Mouse (Mus musculus) gastrocnemius, postnatal 14 days (tissue): ENCODE data around the gene Rpl13. TPM values are rescaled to one million over a fixed set of nuclear protein-coding genes. Genes with fewer than 3 reads are reported as not detected.
A peak's percentile ranks its signal among the peaks of the same experiment; 100 is the strongest.

Source experiments
- DNase-seq: peaks from one replicate; pipeline ENCODE4 v3.0.0; 2021; ENCODE audit warnings: mixed read lengths
- intact Hi-C: fragments of 180-260 bp; cut with DNase I; formaldehyde crosslinking; loops from one replicate; pipeline ENCODE4 v1.15.1; 2025; ENCODE audit warnings: low total_unique reads
- total RNA-seq, 2 experiments: library from RNA; stranded (reverse); gene quantifications; 2 replicates each; pipeline ENCODE4 v1.2.3; 2021

Rpl13 gene
- total RNA-seq, 2 experiments from 2014 or later = 517 to 627 TPM

DNA sequence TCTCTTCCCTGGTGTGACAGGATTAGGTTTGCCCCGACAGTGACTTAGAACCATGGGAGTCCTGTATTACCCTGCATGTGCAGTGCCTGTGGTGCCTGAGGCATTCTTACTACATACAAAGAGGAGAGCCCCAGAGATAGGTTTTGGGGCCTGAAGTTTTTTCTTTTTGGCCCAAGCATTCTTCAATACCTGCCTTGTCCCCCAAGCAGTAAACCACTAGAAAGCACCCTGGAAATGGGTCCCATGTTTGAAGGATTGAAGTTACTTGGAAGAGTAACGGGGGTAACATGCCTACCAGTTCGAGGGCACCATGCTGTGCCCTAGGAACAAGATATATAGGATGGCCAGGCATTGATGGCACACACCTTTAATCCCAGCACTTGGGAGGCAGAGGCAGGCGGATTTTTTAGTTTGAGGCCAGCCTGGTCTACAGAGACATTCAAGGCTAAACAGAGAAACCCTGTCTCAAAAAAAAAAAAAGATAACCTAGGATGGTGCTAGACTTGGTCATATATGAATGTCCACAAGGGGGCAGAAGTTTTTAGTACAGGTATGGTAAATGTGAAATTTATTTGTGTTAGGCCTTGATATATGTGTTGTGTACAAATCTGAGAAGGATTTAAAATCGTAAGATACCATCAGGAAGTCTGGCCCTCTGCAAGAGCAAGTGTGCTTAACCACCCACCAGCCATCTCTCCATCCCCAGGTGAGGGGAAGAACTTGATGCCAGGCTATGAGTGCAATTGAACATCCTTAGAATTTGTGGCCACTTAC lies 3.6 kb downstream of the Rpl13 start:
- DNase-seq = no peak
- intact Hi-C loops = loop anchor here (5.0 kb wide), 1 partner anchor 97 kb away; no protein-coding TSS in a partner anchor

DNA sequence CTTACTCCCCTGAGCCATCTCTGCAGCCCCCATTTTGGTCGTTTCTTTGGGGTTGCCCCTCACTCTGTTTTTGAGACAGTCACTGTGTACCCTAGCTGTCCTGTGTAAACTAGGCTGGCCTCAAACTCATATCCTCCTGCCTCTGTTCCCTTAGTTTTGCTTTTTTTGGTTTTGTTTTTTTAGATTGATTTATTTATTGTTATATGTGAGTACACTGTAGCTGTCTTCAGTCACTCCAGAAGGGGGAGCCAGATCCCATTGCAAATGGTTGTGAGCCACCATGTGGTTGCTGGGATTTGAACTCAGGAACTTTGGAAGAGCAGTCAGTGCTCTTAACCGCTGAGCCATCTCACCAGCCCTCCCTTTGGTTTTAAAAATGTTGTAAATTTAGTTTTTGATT lies 4.4 kb downstream of the Rpl13 start:
- intact Hi-C loops = loop anchor here (5.0 kb wide), 1 partner anchor 96 kb away; no protein-coding TSS in a partner anchor

DNA sequence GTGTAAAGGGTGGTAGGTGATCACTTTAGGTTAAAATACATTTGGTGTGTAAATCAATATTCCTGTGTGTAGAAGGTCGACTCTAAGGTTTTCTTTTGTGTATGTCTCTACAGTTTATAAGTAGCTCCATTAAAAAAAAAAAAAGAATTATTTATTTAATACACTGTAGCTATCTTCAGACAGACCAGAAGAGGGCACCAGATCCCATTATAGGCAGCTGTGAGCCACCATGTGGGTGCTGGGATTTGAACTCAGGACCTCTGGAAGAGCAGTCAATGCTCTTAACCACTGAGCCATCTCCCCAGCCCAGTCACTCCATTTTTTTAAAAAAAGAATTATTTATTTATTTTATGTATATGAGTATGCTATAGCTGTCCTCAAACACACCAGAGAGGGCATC lies 5.9 kb downstream of the Rpl13 start:
- DNase-seq = no peak
- intact Hi-C loops = loop anchor here (2.0 to 5.0 kb wide), 2 partner anchors 51 to 94 kb away; partner anchors contain the start of gene Sult5a1

More for the DNA sequence above, 4.4 kb downstream of the Rpl13 start:
- DNase-seq = no peak

DNA sequence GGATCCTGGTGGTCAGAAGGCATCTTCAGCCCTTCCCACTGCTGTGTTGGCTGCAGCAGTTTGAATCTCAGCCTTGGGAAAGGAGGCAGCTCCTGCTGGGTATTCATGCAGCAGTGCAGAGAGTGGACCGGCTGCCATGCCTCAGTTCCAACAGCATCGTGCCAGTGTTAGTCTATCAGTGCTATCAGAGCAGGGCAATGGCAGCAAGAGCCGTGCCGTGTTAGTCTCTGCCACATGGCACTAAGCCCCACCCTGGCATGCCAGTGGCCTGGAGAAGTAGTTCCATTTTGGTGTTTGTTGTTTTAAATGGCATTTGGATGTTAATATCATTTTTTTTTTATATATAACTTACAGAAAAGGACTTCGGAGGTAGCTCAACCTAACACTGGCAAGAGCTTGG lies 6.8 kb downstream of the Rpl13 start:
- DNase-seq = no peak
- intact Hi-C loops = loop anchor here (2.0 to 5.0 kb wide), 2 partner anchors 50 to 93 kb away; partner anchors contain the start of gene Sult5a1

DNA sequence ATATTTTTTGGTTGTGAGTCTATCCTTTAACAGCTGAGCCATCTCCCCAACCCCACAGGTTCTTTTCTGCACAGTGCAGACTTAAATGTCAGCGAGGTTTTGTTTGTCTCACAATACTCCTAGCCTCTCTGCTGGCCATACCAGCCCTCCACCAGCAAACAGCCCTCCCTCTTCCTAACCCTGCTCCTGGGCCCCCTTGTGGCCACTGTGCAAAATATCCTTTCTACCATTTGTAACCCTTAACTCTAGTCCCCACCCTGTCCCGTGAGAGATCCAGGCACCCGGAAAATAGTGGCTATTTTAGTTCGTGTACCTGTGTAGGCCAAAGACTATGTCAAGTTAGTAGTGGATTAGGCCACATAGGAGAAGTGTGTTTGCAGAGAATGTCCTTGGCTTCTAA lies 8.5 kb downstream of the Rpl13 start:
- DNase-seq = peak; percentile 60
- intact Hi-C loops = no loop called here

DNA sequence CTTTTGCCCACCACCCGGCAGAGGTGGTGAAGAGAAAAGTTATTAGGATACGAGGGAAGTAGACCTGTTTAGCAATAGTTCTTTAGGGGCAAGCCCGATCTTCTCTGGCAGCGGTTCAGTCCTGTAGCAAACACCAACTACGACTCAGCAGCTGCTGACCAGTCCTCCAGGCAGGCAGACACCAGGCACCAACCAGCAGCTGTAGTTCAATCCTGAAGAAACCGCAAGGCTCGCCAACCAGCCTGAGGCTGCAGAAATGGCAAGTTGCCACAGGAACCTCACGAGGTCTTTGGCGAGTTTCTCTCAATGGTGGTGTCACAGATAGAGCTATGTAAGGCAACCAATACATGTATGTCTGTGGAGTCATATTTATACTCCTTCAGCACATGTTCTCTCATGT lies 10.7 kb downstream of the Rpl13 start:
- intact Hi-C loops = no loop called here

DNA sequence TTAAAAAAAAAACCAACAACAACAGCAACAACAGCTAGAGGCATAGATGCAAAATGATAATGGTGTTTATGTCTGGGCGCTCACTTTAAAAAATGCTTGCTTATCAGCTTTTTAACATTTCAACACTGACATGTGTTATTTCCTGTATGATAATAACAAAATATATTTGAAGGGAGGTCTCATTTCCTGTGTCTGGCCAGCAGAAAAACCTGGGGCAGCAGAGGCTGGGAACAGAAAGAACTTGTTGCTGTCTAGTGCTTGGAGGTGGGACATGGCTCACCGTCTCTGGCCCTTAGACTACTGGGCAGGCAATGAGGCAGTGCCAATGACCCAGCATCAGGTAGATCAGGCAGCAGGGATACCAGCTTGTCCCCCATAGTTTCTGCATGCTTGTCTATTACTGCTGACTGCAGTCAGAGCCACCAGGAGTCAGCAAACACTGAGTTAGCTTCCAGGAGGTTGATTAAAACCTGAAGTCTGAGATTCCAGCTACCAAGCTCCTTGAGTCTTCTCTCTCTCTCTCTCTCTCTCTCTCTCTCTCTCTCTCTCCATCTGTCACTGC lies 11.8 kb downstream of the Rpl13 start:
- DNase-seq = no peak
- intact Hi-C loops = no loop called here

More for the DNA sequence above, 10.7 kb downstream of the Rpl13 start:
- no peak for DNase-seq

DNA sequence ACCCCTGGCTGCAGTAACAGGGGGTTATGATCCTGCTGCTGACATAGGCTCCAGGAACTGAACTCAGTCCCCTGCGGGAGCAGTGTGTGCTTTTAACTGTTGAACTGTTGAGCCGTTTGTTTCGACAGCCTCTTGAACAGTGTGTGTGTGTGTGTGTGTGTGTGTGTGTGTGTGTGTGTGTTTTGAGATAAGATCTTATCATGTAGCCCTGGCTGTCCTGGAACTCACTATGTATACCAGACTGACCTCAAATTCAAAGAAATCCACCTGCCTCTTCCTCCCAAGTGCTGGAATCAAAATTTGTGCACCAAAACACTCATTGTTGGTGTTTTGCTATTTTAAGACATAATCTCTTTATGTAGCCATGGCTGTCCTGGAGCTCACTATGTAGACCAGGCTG lies 12.5 kb downstream of the Rpl13 start:
- no peak for DNase-seq
- intact Hi-C loops = no loop called here

DNA sequence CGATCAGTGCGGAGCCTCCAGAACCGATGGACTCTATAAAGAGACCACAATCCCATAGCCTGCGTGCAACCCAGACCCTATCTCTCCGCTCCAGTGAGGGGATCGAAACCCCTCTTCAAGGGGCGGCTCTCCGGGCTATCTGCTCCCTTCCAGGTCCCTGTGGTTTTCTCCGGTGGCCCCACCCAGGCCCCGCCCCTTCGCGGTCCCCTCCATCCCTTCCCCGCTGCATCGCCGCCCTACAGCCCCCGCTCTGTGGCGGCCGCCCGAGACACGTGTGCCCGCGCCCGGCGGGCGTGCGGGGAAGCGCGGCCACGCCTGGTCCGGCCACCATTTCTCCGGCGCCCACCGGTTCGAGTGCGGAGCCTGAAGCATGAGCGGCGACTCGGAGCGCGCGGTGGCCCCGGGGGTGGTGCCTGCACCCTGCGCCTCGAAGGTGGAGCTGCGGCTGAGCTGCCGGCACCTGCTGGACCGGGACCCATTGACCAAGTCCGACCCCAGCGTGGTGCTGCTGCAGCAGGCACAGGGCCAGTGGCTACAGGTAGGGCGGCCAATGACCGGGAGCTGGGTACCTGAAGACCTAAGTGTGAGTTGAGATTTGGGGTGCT lies 15.1 kb downstream of the Rpl13 start, which contains the start of gene Cpne7:
Gene Cpne7, plus strand, starts transcription at position 248 of the 605 bp plus-strand sequence.
- intact Hi-C loops = no loop called here
- DNase-seq = no peak

DNA sequence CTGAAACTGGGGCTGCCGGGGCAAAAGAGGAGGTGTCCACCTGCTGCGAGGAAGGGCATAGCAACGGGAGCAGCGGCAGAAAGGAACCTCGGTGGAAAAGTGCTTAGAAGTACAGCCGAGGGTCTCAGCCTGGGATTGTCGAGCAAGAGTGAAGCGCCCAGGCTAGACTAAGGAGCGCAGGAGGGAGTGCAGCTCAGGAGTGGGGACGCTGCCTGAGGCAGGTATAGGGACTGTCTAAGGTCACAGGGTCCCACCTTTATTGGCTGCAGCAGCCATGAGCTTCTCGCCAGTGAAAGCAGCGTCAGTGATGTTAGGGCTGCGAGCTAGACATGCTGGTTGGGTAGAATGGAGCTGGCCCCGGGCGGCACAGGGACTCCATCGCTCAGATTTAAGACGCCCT lies 15.6 kb downstream of the Rpl13 start:
- intact Hi-C loops = no loop called here
- no peak for DNase-seq

DNA sequence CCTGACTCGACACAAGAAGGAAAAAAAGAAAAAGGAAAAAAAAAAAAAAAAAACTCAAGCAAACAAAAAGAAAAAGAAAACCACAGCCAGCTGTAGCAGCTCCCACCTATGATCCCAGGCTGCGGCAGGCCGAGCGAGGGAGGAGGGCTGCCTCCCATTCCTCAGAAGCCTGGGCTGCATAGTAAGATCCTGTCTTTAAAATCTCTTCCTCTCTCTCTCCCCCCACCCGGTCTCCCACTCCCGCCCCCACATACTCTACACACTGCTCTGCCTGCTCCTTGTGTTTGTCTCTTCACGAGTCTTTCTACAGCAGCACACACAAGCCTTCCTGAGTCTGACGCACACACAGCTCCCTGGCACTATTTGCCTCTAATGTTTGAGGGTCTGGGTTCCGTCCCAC lies 19.9 kb downstream of the Rpl13 start:
- intact Hi-C loops = no loop called here
- no peak for DNase-seq

DNA sequence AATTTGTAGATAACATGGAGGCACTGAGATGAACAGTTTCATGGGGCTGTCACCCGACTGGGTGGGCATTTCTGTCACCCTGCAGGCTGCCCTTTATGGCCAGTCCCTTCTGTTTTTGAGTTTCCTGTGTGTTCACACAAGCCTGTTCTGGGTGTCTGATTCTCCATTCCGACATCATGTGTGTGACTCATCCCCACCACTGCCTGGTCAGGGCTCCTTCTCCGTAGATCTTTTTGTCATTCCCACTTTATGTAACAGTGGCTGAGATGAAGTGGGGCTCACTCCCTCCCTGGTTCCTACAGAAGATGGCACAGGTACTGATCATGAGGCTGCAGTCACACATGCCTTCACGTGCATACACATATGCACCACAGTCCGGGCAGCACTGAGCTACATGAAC lies 20.5 kb downstream of the Rpl13 start:
- DNase-seq = no peak
- intact Hi-C loops = no loop called here

DNA sequence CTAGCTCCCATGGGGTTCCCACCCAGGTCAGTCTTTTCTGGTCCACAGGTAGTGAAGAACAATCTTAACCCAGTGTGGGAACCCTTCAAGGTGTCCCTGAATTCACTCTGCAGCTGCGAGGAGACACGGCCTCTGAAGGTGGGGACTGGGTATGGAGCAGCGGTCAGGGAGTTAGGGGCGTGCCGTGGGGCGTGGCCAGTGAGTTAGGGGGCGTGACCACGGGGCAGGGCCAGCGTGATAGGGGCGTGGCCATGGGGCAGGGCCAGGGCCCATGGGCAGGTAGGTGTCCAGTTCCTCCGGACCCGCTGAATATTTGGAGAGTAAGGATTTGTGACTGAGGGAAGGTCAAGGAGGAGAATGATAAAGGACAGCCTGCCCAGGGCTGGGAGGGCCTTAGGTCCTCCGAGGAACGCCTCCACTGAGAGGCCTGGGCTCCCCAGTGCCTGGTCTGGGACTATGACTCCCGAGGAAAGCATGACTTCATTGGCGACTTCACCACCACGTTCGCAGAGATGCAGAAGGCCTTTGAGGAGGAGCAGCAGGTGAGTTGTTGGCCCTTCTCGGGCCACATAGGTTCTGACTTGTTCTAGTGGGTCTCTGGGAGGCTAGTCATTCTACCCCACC lies 24.2 kb downstream of the Rpl13 start:
- DNase-seq = peak; percentile 51
- intact Hi-C loops = no loop called here

DNA sequence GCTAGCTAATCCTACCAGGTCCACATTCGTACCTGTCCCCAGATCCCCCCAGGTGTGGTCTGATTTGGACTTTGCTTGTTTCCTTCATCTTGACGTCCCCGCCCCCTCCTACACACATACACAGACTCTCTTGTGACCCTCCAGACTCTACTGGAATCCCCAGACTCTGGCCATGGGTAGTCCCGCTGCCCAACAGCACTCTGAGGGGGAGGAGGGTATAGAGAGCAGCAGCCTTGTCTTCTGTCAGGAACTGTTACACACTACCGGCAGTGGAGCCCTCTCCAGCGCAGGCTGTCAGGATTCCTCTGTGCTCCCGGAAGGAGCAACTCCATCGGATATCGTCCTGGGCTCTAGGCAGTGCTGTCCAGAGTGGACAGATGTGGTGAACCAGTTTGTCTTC lies 28.9 kb downstream of the Rpl13 start:
- intact Hi-C loops = no loop called here

DNA sequence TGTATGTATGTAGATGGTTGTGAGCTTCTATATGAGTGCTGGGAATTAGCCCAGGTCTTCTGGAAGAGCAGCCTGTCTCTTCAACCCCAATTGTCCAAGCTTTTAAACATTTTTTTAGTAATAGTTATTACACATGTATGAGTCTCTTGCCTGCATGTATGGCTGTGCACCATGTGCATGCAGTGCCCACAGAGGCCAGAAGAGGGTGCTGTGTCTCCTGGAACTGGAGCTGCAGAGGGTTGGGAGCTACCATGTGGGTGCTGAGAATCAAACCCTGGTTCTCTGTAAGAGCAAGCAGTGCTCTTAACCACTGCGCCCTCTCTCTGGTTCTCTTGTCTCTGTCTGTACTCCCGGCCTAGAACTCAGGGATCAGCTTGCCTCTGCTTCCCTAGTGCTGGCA lies 30.8 kb downstream of the Rpl13 start:
- DNase-seq = no peak
- intact Hi-C loops = no loop called here

More for the DNA sequence above, 28.9 kb downstream of the Rpl13 start:
- no peak for DNase-seq

DNA sequence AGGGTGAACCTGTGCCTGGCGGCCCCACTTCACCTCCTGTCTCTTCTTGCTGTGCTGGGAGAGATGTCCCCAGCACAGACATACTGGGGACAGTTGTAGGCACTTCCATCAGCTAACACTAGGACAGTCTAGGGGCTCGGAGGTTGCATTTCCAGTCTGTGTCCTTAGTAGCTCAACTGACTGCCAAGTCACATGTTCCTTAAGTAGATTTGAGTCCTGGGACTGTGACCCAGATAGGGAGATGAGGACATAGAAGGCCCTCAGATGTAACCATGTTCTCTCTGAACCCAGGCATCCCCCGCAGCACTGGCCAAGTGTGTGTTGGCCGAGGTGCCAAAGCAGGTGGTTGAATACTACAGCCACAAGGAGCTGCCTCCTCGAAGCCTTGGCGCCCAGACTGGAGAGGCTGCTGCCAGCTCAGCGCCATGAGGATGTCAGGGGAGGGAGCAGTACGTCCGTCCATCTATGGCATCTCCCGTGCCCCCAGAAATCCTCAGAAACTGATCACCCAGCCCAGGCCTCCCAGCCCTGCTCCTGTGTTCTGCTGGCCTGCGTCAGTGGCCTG lies 32.1 kb downstream of the Rpl13 start:
- intact Hi-C loops = no loop called here
- no peak for DNase-seq

DNA sequence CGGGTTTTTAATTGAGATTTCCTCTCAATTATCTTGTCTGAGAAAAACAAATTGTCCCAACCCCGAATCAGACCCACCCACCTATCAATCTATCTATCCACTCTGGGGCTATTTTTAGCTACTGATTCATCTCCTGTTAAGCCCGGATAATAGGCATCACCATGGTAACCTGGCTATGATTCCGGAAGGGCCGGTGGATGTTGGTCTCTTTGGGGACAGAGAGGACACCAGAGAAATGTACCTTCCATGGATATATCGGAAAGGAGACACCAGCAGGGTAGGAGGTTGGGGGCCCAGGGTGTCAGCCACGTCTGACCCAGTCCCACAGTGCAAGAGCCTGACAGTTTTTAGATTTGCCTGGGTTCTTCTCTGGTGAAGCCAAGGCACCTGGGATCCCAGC lies 33.3 kb downstream of the Rpl13 start:
- DNase-seq = no peak
- intact Hi-C loops = no loop called here

DNA sequence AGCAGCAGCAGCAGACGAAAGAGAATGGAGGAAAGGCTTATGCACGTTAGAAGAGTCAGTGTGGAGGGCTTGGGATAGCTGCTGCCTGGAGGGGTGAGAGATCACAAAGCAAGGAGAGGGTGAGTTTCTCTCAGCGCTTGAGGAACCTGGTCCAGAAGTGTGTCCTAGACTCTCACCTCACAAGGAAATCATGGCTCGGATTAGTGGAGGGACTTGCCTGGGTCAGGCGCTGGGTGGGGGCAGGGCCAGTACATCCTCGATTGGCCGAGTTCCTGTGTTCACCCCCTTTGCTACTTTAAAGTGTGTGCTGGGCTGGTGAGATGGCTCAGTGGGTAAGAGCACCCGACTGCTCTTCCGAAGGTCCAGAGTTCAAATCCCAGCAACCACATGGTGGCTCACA lies 33.7 kb downstream of the Rpl13 start:
- DNase-seq = no peak
- intact Hi-C loops = no loop called here

DNA sequence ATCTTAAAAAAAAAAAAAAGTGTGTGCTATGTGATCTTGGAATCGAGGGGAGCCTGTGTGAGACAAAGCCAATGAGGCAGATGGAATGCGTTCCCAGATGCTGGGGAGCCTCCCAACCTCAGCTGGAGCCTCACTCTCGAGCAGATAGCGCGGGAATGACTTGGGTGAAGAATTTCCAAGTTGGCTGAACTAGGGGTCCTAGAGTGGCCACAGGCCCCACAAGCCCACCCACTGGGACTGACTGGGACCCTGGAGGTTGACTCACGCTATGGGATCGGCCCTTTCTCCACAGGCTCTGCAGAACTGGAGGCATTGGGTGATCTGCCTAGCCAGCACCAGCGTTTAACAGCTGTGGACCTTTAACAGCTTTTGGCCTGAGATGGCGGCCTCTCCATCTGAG lies 34.1 kb downstream of the Rpl13 start:
- intact Hi-C loops = no loop called here
- peak; percentile 33 for DNase-seq

DNA sequence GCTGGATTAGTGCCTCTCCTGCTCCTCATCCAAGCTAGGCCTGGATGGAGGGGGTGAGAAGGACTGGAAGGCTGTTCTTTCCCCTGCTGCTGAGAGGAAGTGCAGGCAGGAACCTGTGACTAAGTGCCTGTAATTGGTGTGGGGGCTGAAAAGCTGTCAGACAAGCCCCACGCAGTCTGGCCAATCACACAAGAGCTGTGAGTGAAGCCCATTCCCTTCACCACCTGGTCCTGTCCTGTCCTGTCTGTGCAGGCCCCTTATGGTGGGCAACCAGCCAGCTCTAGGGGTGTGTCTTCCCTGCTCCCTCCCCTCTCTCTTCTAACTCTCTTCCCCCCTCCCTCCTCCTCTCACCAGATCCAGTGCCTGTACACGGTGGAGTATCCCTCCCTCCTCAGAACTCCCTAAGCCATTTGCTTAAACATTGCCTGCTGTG lies 35.5 kb downstream of the Rpl13 start:
- peak; percentile 65 for DNase-seq
- intact Hi-C loops = no loop called here
